Mouse (Mus musculus) midbrain, embryonic 14.5 days (tissue): ENCODE results near the gene Dmpk. TPM values are rescaled to one million over a fixed set of nuclear protein-coding genes. Genes with fewer than 3 reads are reported as not detected.
A peak's percentile ranks its signal among the peaks of the same experiment; 100 is the strongest.

Experiments used
- ATAC-seq: fragments of 200-750 bp; cut with Nextera tagmentation; 2 replicates; pipeline ENCODE4 v1.8.0; 2017; ENCODE audit warnings: moderate number of reproducible peaks, moderate library complexity; ENCODE audit not compliant: low FRiP score, low TSS enrichment
- DNase-seq: peaks from one replicate; pipeline ENCODE4 v3.0.0-alpha.2; 2015
- H3K27ac ChIP-seq: fragments of 300-500 bp; sonication (generic); replicated peaks from 2 replicates; pipeline ENCODE4 v1.5.1; 2014; ENCODE audit warnings: mild to moderate bottlenecking, low read depth, low read length, moderate library complexity
- H3K27me3 ChIP-seq: fragments of 300-500 bp; sonication (generic); 2 replicates; pipeline ENCODE4 v1.6.1; 2014; ENCODE audit warnings: low read length, control low read depth, mixed read lengths; ENCODE audit not compliant: control insufficient read depth, insufficient read depth
- H3K36me3 ChIP-seq: fragments of 300-500 bp; sonication (generic); 2 replicates; pipeline ENCODE4 v1.6.1; 2014; ENCODE audit warnings: low read length, control low read depth; ENCODE audit not compliant: control insufficient read depth, insufficient read depth
- H3K4me1 ChIP-seq: fragments of 300-500 bp; sonication (generic); 2 replicates; pipeline ENCODE4 v1.6.1; 2014; ENCODE audit warnings: mild to moderate bottlenecking, antibody characterized with exemption, low read length, control low read depth; ENCODE audit not compliant: control insufficient read depth, insufficient read depth
- H3K4me2 ChIP-seq: fragments of 300-500 bp; sonication (generic); 2 replicates; pipeline ENCODE4 v1.6.1; 2014; ENCODE audit warnings: mild to moderate bottlenecking, low read length, moderate library complexity
- H3K4me3 ChIP-seq: fragments of 300-500 bp; sonication (generic); replicated peaks from 2 replicates; pipeline ENCODE4 v1.5.1; 2014; ENCODE audit warnings: low read depth, low read length
- H3K9ac ChIP-seq: fragments of 300-500 bp; sonication (generic); replicated peaks from 2 replicates; pipeline ENCODE4 v1.6.1; 2014; ENCODE audit warnings: mild to moderate bottlenecking, low read length, moderate library complexity
- H3K9me3 ChIP-seq: fragments of 300-500 bp; sonication (generic); 2 replicates; pipeline ENCODE4 v1.6.1; 2016; ENCODE audit warnings: low read length, control low read depth, mixed read lengths; ENCODE audit not compliant: control insufficient read depth
- WGBS: fragments of 180-500 bp; shearing (Covaris S2); extraction: QIAGEN DNeasy Blood & Tissue Kit; methylation state at CpG from one replicate; pipeline ENCODE4 v1.1.7; 2014; 5-methylcytosine and 5-hydroxymethylcytosine counted together
- polyA plus RNA-seq: library from polyadenylated mRNA; unstranded; fragments of >200 nt; fragmentation: Nextera tagmentation; extraction: Ambion mirVana; gene quantifications from 2 replicates; pipeline ENCODE4 v1.2.1, GENCODE M21; 2014

Gene Dmpk
- polyA plus RNA-seq, 1 experiment from 2014 or later = 9.8 TPM

GRCm38 (mm10) chr7:19096421-19096976, 12.8 kb downstream of the Dmpk start:
- Histone ChIP-seq H3K27ac (no peak overlapping the region), H3K27me3 (peaks cover 19% of the 10 kb centered on the region), H3K4me2 (peak overlapping the region; percentile 97), H3K4me1 (peaks cover 24% of the 10 kb centered on the region), H3K9ac (no peak overlapping the region), H3K9me3 (no peaks in the 10 kb centered on the region), H3K36me3 (0 out of 2 replicates have a peak, but pooled peaks cover 5% of the 10 kb centered on the region), H3K4me3 (peak overlapping the region; percentile 50; the same call in 1 of the 2 replicates)
- DNase-seq = no peak
- no peak for ATAC-seq
- WGBS = 58% methylated on average over 5 of the region's 5 CpGs

DNA sequence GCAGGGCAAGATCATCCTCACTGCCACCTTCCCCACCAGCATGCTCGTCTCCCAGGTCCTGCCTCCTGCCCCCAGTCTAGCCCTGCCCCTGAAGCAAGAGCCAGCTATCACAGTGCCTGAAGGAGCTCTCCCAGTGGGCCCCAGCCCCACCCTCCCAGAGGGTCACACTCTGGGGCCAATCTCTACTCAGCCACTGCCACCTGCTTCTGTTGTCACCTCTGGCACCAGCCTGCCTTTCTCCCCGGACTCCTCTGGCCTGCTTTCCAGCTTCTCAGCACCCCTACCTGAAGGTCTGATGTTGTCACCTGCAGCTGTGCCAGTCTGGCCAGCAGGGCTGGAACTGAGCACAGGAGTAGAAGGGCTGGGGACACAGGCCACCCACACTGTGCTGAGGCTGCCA, 13.6 kb downstream of the Dmpk start:
- Histone ChIP-seq H3K9ac (no peak overlapping the region), H3K9me3 (no peaks in the 10 kb centered on the region), H3K4me1 (peaks cover 24% of the 10 kb centered on the region), H3K27me3 (peaks cover 14% of the 10 kb centered on the region), H3K36me3 (no peaks in the 10 kb centered on the region), H3K27ac (no peak overlapping the region), H3K4me2 (no peak overlapping the region), H3K4me3 (no peak overlapping the region)
- no peak for ATAC-seq
- no peak for DNase-seq
- WGBS = 59% methylated on average over 2 of the region's 2 CpGs

DNA sequence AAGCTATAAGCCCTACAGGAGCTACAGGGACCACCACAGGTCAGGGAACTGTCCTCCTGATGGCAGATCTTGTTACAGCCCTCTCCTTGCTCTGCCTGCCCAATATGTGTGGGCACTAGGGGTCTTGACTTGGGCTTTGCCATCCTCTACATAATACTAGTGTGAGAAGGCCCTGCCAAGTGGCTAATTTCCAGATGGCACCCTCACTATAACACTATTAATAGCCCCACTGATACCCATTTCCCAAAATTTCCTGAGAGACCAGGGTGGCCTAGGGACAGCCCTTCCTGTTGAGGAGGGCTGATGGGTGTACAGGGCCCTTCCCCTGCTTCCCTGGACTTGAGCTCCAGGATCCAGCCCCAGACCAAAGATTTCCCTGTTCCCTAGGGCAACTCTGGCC, 14.2 kb downstream of the Dmpk start:
- no peak for ATAC-seq
- Histone ChIP-seq H3K27me3 (peaks cover 9% of the 10 kb centered on the region), H3K27ac (no peak overlapping the region), H3K9ac (no peak overlapping the region), H3K4me1 (peaks cover 18% of the 10 kb centered on the region), H3K4me3 (no peak overlapping the region), H3K36me3 (no peaks in the 10 kb centered on the region), H3K9me3 (no peaks in the 10 kb centered on the region), H3K4me2 (no peak overlapping the region)
- no peak for DNase-seq

DNA sequence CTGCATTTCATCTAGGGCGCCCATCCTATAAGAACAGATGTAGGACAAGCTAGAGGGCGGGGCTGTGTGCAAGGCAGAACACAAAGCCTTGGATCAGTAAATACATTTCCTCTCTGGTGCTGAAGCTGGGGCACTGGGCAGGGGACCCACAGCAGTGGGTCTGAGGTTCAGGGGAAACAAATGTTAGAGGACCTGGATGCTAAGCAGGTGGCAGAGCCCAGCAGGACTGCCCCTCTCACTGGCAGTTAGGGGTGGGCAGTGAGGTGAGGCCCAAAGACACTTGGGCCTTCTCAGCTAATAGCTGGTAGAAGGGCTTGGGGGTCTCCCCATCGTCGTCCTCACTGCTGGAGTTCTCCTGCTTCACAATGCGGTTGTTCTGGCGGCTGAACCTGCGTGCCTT, 15.2 kb downstream of the Dmpk start:
- no peak overlapping the region for H3K4me2 ChIP-seq
- no peaks in the 10 kb centered on the region for H3K9me3 ChIP-seq
- H3K4me3 ChIP-seq = no peak overlapping the region

DNA sequence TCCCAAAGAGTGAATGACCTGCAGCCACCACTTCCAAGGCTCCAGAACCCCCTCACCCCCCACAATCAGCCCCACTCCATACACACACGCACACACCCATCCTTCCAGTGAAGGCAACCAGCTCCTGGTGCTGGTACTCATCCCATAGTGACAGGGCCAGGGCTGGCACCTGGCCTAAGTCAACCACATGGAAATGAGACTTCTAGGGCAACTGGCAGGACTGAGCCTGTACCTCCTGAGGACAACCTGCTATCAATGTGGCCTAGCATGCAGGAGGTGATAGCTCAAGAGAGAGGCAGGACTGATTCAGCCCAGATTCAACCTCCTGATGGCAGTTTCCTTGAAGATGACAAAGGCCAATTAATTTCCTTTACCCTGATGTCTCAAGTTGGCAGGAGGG, 16.6 kb downstream of the Dmpk start:
- DNase-seq (no peak), ATAC-seq (no peak)
- H3K4me3 ChIP-seq = no peak overlapping the region
- no peak overlapping the region for H3K9ac ChIP-seq
- no peak overlapping the region for H3K27ac ChIP-seq
- 0 out of 2 replicates have a peak, but pooled peaks cover 5% of the 10 kb centered on the region for H3K4me1 ChIP-seq
- no peak overlapping the region for H3K4me2 ChIP-seq
- H3K9me3 ChIP-seq = no peaks in the 10 kb centered on the region
- 96% methylated on average over 1 of the region's 1 CpGs for WGBS
- no peaks in the 10 kb centered on the region for H3K36me3 ChIP-seq
- H3K27me3 ChIP-seq = 0 out of 2 replicates have a peak, but pooled peaks cover 3% of the 10 kb centered on the region

More for the DNA sequence above, 15.2 kb downstream of the Dmpk start:
- Histone ChIP-seq H3K36me3 (no peaks in the 10 kb centered on the region), H3K27ac (no peak overlapping the region), H3K9ac (no peak overlapping the region), H3K27me3 (peaks cover 8% of the 10 kb centered on the region), H3K4me1 (peaks cover 10% of the 10 kb centered on the region; the same call in 1 of the 2 replicates)
- 59% methylated on average over 7 of the region's 7 CpGs for WGBS
- DNase-seq = no peak
- no peak for ATAC-seq

- no peak overlapping the region for H3K9ac ChIP-seq
- DNase-seq (no peak), ATAC-seq (no peak)
- H3K4me2 ChIP-seq = no peak overlapping the region
- H3K4me3 ChIP-seq = no peak overlapping the region
- no peaks in the 10 kb centered on the region for H3K9me3 ChIP-seq
- no peaks in the 10 kb centered on the region for H3K27me3 ChIP-seq
- H3K27ac ChIP-seq = no peak overlapping the region
- H3K36me3 ChIP-seq = no peaks in the 10 kb centered on the region
- H3K4me1 ChIP-seq = no peaks in the 10 kb centered on the region
Measured at GRCm38 (mm10) chr7:19103741-19104140, 20.1 kb downstream of the Dmpk start.

DNA sequence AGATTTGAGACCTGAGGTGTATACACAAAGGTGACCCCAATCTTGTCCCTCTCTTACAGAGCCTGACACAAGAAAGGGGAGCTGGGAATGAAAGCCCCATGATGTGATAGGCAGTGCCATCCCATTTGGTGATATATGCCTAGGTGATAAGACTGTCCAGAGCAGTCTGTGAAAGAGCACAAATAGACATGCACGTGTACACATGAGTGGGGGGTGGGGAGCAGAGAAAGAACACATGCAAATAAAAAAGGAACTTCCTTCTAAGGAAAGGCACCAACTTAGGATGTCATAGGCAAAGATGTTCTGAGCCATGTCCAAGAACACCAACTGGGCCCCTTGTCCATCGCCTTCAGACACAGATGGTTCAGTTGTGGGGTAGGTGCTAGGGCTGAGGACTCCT, 20.8 kb downstream of the Dmpk start:
- Histone ChIP-seq H3K27me3 (no peaks in the 10 kb centered on the region), H3K36me3 (no peaks in the 10 kb centered on the region), H3K4me1 (no peaks in the 10 kb centered on the region), H3K4me3 (no peak overlapping the region), H3K27ac (no peak overlapping the region), H3K4me2 (no peak overlapping the region), H3K9ac (no peak overlapping the region), H3K9me3 (no peaks in the 10 kb centered on the region)
- ATAC-seq (no peak), DNase-seq (no peak)
- WGBS = 75% methylated on average over 2 of the region's 2 CpGs

- H3K9me3 ChIP-seq = no peaks in the 10 kb centered on the region
- 64% methylated on average over 3 of the region's 3 CpGs for WGBS
- no peaks in the 10 kb centered on the region for H3K27me3 ChIP-seq
- H3K4me2 ChIP-seq = no peak overlapping the region
- H3K36me3 ChIP-seq = no peaks in the 10 kb centered on the region
- ATAC-seq (no peak), DNase-seq (no peak)
- H3K4me3 ChIP-seq = no peak overlapping the region
- no peak overlapping the region for H3K27ac ChIP-seq
- no peak overlapping the region for H3K9ac ChIP-seq
- H3K4me1 ChIP-seq = no peaks in the 10 kb centered on the region
Measured at GRCm38 (mm10) chr7:19107436-19107835, 23.8 kb downstream of the Dmpk start.

GRCm38 (mm10) chr7:19109565-19109964, 25.9 kb downstream of the Dmpk start:
- 88% methylated on average over 1 of the region's 1 CpGs for WGBS
- no peak overlapping the region for H3K4me3 ChIP-seq
- no peaks in the 10 kb centered on the region for H3K27me3 ChIP-seq
- ATAC-seq (no peak), DNase-seq (no peak)
- no peak overlapping the region for H3K9ac ChIP-seq
- no peaks in the 10 kb centered on the region for H3K9me3 ChIP-seq
- no peak overlapping the region for H3K4me2 ChIP-seq
- no peaks in the 10 kb centered on the region for H3K4me1 ChIP-seq
- no peak overlapping the region for H3K27ac ChIP-seq
- no peaks in the 10 kb centered on the region for H3K36me3 ChIP-seq
